Mouse (Mus musculus): ENCODE measurements around the gene Nagk. TPM values are rescaled to one million over a fixed set of nuclear protein-coding genes. Genes with fewer than 3 reads are reported as not detected.
"Not testable (repeated sequence)": the region's sequence is repeated elsewhere in the genome, so short reads cannot be mapped to it uniquely, and the experiment has no call there.

Nagk gene
- polyA plus RNA-seq, 1 experiment from 2014 or later: 25.0 TPM

GRCm38 (mm10) chr6:83790533-83790932, 4.2 kb upstream of the Nagk start:
- H3K4me3 ChIP-seq (ENCODE audit: low read depth, low read length); H3K27ac ChIP-seq (ENCODE audit: low read depth, low read length); H3K27me3 ChIP-seq (replicated peaks; ENCODE audit: control insufficient read depth, insufficient read depth, low read length); H3K4me2 ChIP-seq; H3K36me3 ChIP-seq (ENCODE audit: control insufficient read depth, insufficient read depth, low read length); H3K9me3 ChIP-seq (ENCODE audit: control insufficient read depth, low read length); DNase-seq (ENCODE audit: low spot score); H3K9ac ChIP-seq (ENCODE audit: low read depth, low read length); ATAC-seq (replicated peaks; ENCODE audit: low FRiP score); H3K4me1 ChIP-seq (replicated peaks; ENCODE audit: control insufficient read depth, insufficient read depth, low read length): not testable (repeated sequence)
- 84% methylated on average over 5 of the region's 5 CpGs for WGBS

- H3K27me3 ChIP-seq (replicated peaks; ENCODE audit: control insufficient read depth, insufficient read depth, low read length): no peaks in the 10 kb centered on the region
- WGBS: 41% methylated on average over 4 of the region's 4 CpGs
- no peak overlapping the region for H3K4me3 ChIP-seq (ENCODE audit: low read depth, low read length)
- no peak overlapping the region for H3K9ac ChIP-seq (ENCODE audit: low read depth, low read length)
- H3K9me3 ChIP-seq (ENCODE audit: control insufficient read depth, low read length): no peaks in the 10 kb centered on the region
- H3K4me2 ChIP-seq: no peak overlapping the region
- DNase-seq (ENCODE audit: low spot score) (no peak), ATAC-seq (replicated peaks; ENCODE audit: low FRiP score) (no peak)
- no peaks in the 10 kb centered on the region for H3K36me3 ChIP-seq (ENCODE audit: control insufficient read depth, insufficient read depth, low read length)
- H3K27ac ChIP-seq (ENCODE audit: low read depth, low read length): no peak overlapping the region
- peaks cover 10% of the 10 kb centered on the region for H3K4me1 ChIP-seq (replicated peaks; ENCODE audit: control insufficient read depth, insufficient read depth, low read length)
Measured at GRCm38 (mm10) chr6:83791251-83791890, 3.4 kb upstream of the Nagk start.

GRCm38 (mm10) chr6:83795492-83795900, 714 bp downstream of the Nagk start:
- H3K4me1 ChIP-seq (replicated peaks; ENCODE audit: control insufficient read depth, insufficient read depth, low read length): peaks cover 10% of the 10 kb centered on the region
- no peaks in the 10 kb centered on the region for H3K36me3 ChIP-seq (ENCODE audit: control insufficient read depth, insufficient read depth, low read length)
- 5% methylated on average over 13 of the region's 13 CpGs for WGBS
- H3K9me3 ChIP-seq (ENCODE audit: control insufficient read depth, low read length): no peaks in the 10 kb centered on the region
- no peak for DNase-seq (ENCODE audit: low spot score)
- H3K4me2 ChIP-seq: peak overlapping the region; percentile 92
- peak overlapping the region; percentile 95 for H3K27ac ChIP-seq (ENCODE audit: low read depth, low read length)
- peak; percentile 19 for ATAC-seq (replicated peaks; ENCODE audit: low FRiP score)
- peak overlapping the region; percentile 81 for H3K9ac ChIP-seq (ENCODE audit: low read depth, low read length)
- peak overlapping the region; percentile 70 for H3K4me3 ChIP-seq (ENCODE audit: low read depth, low read length)
- no peaks in the 10 kb centered on the region; the same call in 1 of the 2 replicates for H3K27me3 ChIP-seq (replicated peaks; ENCODE audit: control insufficient read depth, insufficient read depth, low read length)

- Histone ChIP-seq H3K9me3 (ENCODE audit: control insufficient read depth, low read length) (no peaks in the 10 kb centered on the region), H3K27ac (ENCODE audit: low read depth, low read length) (no peak overlapping the region), H3K36me3 (ENCODE audit: control insufficient read depth, insufficient read depth, low read length) (peaks cover 4% of the 10 kb centered on the region; the same call in 1 of the 2 replicates), H3K4me2 (no peak overlapping the region), H3K9ac (ENCODE audit: low read depth, low read length) (no peak overlapping the region), H3K4me1 (replicated peaks; ENCODE audit: control insufficient read depth, insufficient read depth, low read length) (peaks cover 10% of the 10 kb centered on the region), H3K27me3 (replicated peaks; ENCODE audit: control insufficient read depth, insufficient read depth, low read length) (no peaks in the 10 kb centered on the region; the same call in 1 of the 2 replicates), H3K4me3 (ENCODE audit: low read depth, low read length) (no peak overlapping the region)
- ATAC-seq (replicated peaks; ENCODE audit: low FRiP score): no peak
- no peak for DNase-seq (ENCODE audit: low spot score)
- WGBS: 55% methylated on average over 3 of the region's 3 CpGs
Measured at GRCm38 (mm10) chr6:83796686-83797085, 1.9 kb downstream of the Nagk start.

GRCm38 (mm10) chr6:83802033-83802432, 7.3 kb downstream of the Nagk start:
- Histone ChIP-seq H3K4me3 (ENCODE audit: low read depth, low read length) (no peak overlapping the region), H3K36me3 (ENCODE audit: control insufficient read depth, insufficient read depth, low read length) (peaks cover 4% of the 10 kb centered on the region; the same call in 1 of the 2 replicates), H3K4me2 (no peak overlapping the region), H3K27me3 (replicated peaks; ENCODE audit: control insufficient read depth, insufficient read depth, low read length) (no peaks in the 10 kb centered on the region; the same call in 1 of the 2 replicates), H3K9ac (ENCODE audit: low read depth, low read length) (no peak overlapping the region), H3K4me1 (replicated peaks; ENCODE audit: control insufficient read depth, insufficient read depth, low read length) (no peaks in the 10 kb centered on the region), H3K27ac (ENCODE audit: low read depth, low read length) (no peak overlapping the region), H3K9me3 (ENCODE audit: control insufficient read depth, low read length) (no peaks in the 10 kb centered on the region)
- ATAC-seq (replicated peaks; ENCODE audit: low FRiP score) (no peak), DNase-seq (ENCODE audit: low spot score) (no peak)
- WGBS: 88% methylated on average over 5 of the region's 5 CpGs

- Histone ChIP-seq H3K4me1 (replicated peaks; ENCODE audit: control insufficient read depth, insufficient read depth, low read length) (no peaks in the 10 kb centered on the region), H3K4me2 (no peak overlapping the region), H3K36me3 (ENCODE audit: control insufficient read depth, insufficient read depth, low read length) (peaks cover 4% of the 10 kb centered on the region; the same call in 1 of the 2 replicates), H3K4me3 (ENCODE audit: low read depth, low read length) (no peak overlapping the region), H3K9ac (ENCODE audit: low read depth, low read length) (no peak overlapping the region), H3K27ac (ENCODE audit: low read depth, low read length) (no peak overlapping the region), H3K27me3 (replicated peaks; ENCODE audit: control insufficient read depth, insufficient read depth, low read length) (no peaks in the 10 kb centered on the region), H3K9me3 (ENCODE audit: control insufficient read depth, low read length) (no peaks in the 10 kb centered on the region)
- ATAC-seq (replicated peaks; ENCODE audit: low FRiP score) (no peak), DNase-seq (ENCODE audit: low spot score) (no peak)
- 93% methylated on average over 3 of the region's 3 CpGs for WGBS
Measured at GRCm38 (mm10) chr6:83802846-83803245, 8.1 kb downstream of the Nagk start.

DNA sequence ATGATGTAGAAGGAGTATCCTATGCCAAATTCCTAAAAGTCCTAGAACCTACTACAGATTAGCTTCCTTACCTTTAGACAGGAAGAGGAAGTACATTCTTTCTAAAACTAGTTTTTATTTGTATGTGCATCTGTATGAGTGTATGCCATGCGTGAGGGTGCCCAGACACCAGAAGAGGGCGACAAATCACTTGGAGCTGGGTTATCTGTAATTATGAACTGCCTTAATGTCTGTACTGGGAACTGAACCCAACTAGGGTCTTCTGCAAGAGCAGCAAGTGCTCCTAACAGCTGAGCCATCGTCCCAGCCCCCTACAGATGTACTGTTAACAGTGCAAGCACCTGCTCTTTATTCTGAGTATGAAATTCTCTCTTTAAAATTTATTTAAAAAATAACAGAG, 21.0 kb downstream of the Nagk start:
- H3K36me3 ChIP-seq (ENCODE audit: control insufficient read depth, insufficient read depth, low read length): peaks cover 2% of the 10 kb centered on the region; the same call in 1 of the 2 replicates
- H3K4me2 ChIP-seq: no peak overlapping the region
- no peaks in the 10 kb centered on the region for H3K9me3 ChIP-seq (ENCODE audit: control insufficient read depth, low read length)
- H3K9ac ChIP-seq (ENCODE audit: low read depth, low read length): no peak overlapping the region
- no peaks in the 10 kb centered on the region for H3K27me3 ChIP-seq (replicated peaks; ENCODE audit: control insufficient read depth, insufficient read depth, low read length)
- ATAC-seq (replicated peaks; ENCODE audit: low FRiP score) (no peak), DNase-seq (ENCODE audit: low spot score) (no peak)
- H3K4me3 ChIP-seq (ENCODE audit: low read depth, low read length): no peak overlapping the region
- WGBS: 85% methylated on average over 3 of the region's 3 CpGs
- no peak overlapping the region for H3K27ac ChIP-seq (ENCODE audit: low read depth, low read length)
- H3K4me1 ChIP-seq (replicated peaks; ENCODE audit: control insufficient read depth, insufficient read depth, low read length): no peaks in the 10 kb centered on the region

GRCm38 (mm10) chr6:83818996-83819395, 24.2 kb downstream of the Nagk start:
- Histone ChIP-seq H3K36me3 (ENCODE audit: control insufficient read depth, insufficient read depth, low read length) (no peaks in the 10 kb centered on the region), H3K27me3 (replicated peaks; ENCODE audit: control insufficient read depth, insufficient read depth, low read length) (no peaks in the 10 kb centered on the region), H3K4me1 (replicated peaks; ENCODE audit: control insufficient read depth, insufficient read depth, low read length) (no peaks in the 10 kb centered on the region), H3K9me3 (ENCODE audit: control insufficient read depth, low read length) (no peaks in the 10 kb centered on the region), H3K9ac (ENCODE audit: low read depth, low read length) (no peak overlapping the region), H3K4me2 (no peak overlapping the region), H3K27ac (ENCODE audit: low read depth, low read length) (no peak overlapping the region), H3K4me3 (ENCODE audit: low read depth, low read length) (no peak overlapping the region)
- 82% methylated on average over 1 of the region's 1 CpGs for WGBS
- DNase-seq (ENCODE audit: low spot score) (no peak), ATAC-seq (replicated peaks; ENCODE audit: low FRiP score) (no peak)
